Mouse (Mus musculus) small intestine, adult 2 months (tissue): ENCODE results near the gene Mmachc.

Source experiments
- CTCF ChIP-seq: fragments of 200-500 bp; IDR thresholded peaks from 2 replicates; pipeline ENCODE4 v1.5.1; 2012; ENCODE audit warnings: low read depth, mild to moderate bottlenecking, control low read depth, inconsistent platforms, low read length, moderate library complexity, mixed read lengths; ENCODE audit not compliant: insufficient replicate concordance, insufficient read length; ENCODE audit errors: extremely low read depth
- POLR2A ChIP-seq: fragments of 200-500 bp; IDR thresholded peaks from 2 replicates; pipeline ENCODE4 v1.6.1; 2012; ENCODE audit warnings: low read depth, mild to moderate bottlenecking, control low read depth, inconsistent platforms, low read length, moderate library complexity

DNA sequence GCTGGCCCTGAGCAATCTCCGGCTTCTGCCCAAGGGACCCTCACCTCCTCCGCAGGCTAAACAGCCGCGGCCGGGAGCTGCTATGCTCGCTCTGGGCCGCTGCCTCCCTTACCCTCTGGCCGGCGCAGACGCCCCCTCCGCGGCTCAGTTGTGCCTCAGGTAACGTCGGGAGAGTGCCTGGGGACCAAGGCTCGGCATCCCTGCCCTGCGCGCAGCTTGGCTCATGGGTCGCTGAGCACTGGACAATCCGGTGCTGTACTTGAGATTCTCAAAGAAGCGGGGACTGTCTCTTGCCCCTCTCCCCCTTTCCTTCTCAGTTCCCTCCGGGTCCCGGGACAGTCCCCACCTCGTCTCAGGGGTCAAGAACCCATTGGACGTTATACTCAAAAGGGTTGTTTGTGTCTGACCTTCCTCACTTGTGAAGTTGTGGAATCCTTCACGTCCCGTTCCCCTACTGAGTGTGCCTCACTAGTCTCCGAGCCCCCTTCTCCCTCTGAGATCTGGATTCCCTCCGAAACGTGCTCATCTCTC lies 13.0 kb upstream of the Mmachc start:
- TF ChIP-seq CTCF (no peak), POLR2A (no peak)
